Mouse (Mus musculus) midbrain, embryonic 13.5 days (tissue): ENCODE results near the gene Nsun2. TPM values are rescaled to one million over a fixed set of nuclear protein-coding genes. Genes with fewer than 3 reads are reported as not detected.

Experiments
- ATAC-seq: fragments of 200-750 bp; cut with Nextera tagmentation; 2 replicates; pipeline ENCODE4 v1.8.0; 2017; ENCODE audit warnings: mild to moderate bottlenecking, moderate TSS enrichment, moderate library complexity
- H3K27ac ChIP-seq: fragments of 300-500 bp; sonication (generic); 2 replicates; pipeline ENCODE4 v1.5.1; 2015; ENCODE audit warnings: inconsistent platforms, mild to moderate bottlenecking, moderate library complexity
- H3K27me3 ChIP-seq: fragments of 300-500 bp; sonication (generic); 2 replicates; pipeline ENCODE4 v1.6.1; 2015; ENCODE audit warnings: mild to moderate bottlenecking, inconsistent platforms
- H3K36me3 ChIP-seq: fragments of 300-500 bp; sonication (generic); 2 replicates; pipeline ENCODE4 v1.6.1; 2015; ENCODE audit warnings: mild to moderate bottlenecking, inconsistent platforms
- H3K4me1 ChIP-seq: fragments of 300-500 bp; sonication (generic); replicated peaks from 2 replicates; pipeline ENCODE4 v1.6.1; 2015; ENCODE audit warnings: inconsistent platforms
- H3K4me2 ChIP-seq: fragments of 300-500 bp; sonication (generic); replicated peaks from 2 replicates; pipeline ENCODE4 v1.6.1; 2015; ENCODE audit warnings: moderate library complexity, mild to moderate bottlenecking, inconsistent platforms
- H3K4me3 ChIP-seq: fragments of 300-500 bp; sonication (generic); replicated peaks from 2 replicates; pipeline ENCODE4 v1.5.1; 2015; ENCODE audit warnings: mild to moderate bottlenecking, inconsistent platforms
- H3K9ac ChIP-seq: fragments of 300-500 bp; sonication (generic); replicated peaks from 2 replicates; pipeline ENCODE4 v1.6.1; 2015; ENCODE audit warnings: mild to moderate bottlenecking, inconsistent platforms
- H3K9me3 ChIP-seq: fragments of 300-500 bp; sonication (generic); 2 replicates; pipeline ENCODE4 v1.6.1; 2016; ENCODE audit warnings: mild to moderate bottlenecking, inconsistent platforms
- WGBS: fragments of 180-500 bp; shearing (Covaris S2); methylation state at CpG from one replicate; pipeline ENCODE4 v1.1.7; 2015; 5-methylcytosine and 5-hydroxymethylcytosine counted together
- polyA plus RNA-seq: library from polyadenylated mRNA; unstranded; fragments of >200 nt; fragmentation: Nextera tagmentation; extraction: Ambion mirVana; gene quantifications from 2 replicates; pipeline ENCODE4 v1.2.1, GENCODE M21; 2015

The Nsun2 gene
- 74.1 and 76.7 TPM in 2 replicates for polyA plus RNA-seq

DNA sequence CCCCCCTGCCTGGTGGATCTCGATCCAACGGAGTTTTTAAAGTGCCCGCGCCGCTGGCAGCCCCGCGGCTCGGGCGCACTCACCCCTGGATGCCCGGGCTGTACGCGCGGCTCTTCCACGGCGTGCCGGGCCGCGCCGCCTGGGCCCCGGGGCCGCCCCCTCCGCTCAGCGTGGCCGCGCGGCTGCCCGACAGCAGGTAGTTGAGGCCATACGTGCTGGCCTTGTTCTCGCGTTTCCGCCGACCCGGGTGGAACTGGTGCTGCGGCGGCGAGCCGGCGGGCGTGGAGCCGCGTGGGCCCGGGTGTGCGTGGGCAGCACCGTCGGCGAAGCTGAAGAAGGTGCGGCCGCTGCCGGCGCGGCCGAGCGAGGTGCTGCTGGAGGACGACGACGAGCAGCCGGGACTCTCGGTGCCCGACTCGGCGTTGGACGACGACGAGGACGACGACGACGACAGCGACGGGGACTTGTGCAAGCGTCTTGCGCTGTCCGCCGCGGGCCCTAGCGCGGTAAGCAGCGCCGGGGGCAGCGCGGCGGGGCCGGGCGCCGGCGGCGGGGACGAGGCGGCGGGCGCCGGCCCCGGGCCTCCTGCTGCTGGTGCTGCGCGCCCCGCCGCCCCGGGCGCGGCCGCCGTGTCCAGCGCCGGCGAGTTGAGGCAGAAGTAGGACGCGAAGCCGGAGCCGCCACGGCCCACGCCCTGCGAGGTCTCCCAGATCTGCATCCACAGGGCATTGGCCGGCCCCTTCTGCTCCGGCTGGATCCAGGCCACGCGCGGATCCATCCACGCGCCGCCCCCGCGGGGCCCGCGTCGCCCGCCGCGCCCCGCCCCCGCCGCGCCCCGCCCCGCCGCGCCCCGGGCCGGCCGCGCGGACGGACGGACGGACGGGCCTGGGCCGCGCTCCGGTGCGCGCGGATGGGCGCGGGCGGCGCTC lies at the start of gene Nsun2:
Nsun2 (plus strand) TSS at position 342 of the 929 bp plus-strand sequence.
- Histone ChIP-seq H3K4me3 (peak within 1 kb of the TSS; percentile 96), H3K4me1 (peaks cover 68% of the 10 kb centered on the region), H3K9ac (peak within 1 kb of the TSS; percentile 95), H3K27ac (peak within 1 kb of the TSS; percentile 96), H3K4me2 (peak within 1 kb of the TSS; percentile 93), H3K36me3 (peaks cover 5% of the 10 kb centered on the region; the same call in 1 of the 2 replicates), H3K27me3 (no peaks in the 10 kb centered on the region), H3K9me3 (no peaks in the 10 kb centered on the region)
- peak; percentile 22 for ATAC-seq
- WGBS = under 1% methylated on average over 128 of the region's 155 CpGs

DNA sequence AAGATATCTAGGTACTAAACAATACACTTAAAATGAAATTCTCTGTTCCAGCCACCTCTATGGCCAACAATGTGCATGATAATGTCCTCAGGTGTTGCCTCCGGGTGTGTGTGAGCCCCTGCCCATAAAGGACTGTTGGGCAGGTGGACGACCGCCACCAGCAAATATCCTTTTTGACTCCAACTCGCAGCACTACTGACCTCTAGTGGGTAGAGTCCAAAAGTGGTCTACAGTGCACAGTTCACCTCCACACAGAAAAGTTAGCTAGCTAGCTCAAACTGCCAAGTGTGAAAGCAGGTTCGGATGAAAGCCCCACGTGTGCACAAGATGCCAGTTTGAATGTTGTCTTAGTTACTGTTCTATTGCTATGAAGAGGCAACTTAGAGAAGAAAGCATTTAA lies 48.2 kb upstream of the Nsun2 start:
- 18% methylated on average over 6 of the region's 6 CpGs for WGBS
- H3K4me2 ChIP-seq = no peak overlapping the region
- no peak overlapping the region for H3K4me3 ChIP-seq
- no peaks in the 10 kb centered on the region for H3K36me3 ChIP-seq
- peaks cover 74% of the 10 kb centered on the region for H3K27me3 ChIP-seq
- H3K9ac ChIP-seq = no peak overlapping the region
- peak; percentile 57; the same call in 1 of the 2 replicates for ATAC-seq
- no peak overlapping the region for H3K27ac ChIP-seq
- no peaks in the 10 kb centered on the region for H3K9me3 ChIP-seq
- H3K4me1 ChIP-seq = peaks cover 31% of the 10 kb centered on the region

DNA sequence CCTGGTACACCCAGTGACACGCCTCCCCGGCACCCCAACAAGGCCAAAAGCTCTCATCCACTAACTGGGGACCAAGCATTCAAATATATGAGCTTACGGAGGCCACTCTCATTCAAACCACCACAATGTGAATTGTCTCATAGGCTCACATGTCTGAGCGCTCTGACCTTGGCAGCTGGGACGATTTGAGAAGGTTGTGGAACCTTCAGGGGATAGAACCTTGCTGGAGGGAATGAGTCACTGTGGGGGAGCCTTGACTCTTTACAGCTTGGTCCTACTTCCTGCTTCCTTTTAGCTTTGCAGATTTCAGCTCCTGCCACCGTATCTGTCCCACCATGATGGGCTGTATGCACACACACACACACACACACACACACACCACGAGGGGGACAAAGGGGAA lies 47.7 kb upstream of the Nsun2 start:
- Histone ChIP-seq H3K4me3 (no peak overlapping the region), H3K4me2 (no peak overlapping the region), H3K9me3 (no peaks in the 10 kb centered on the region), H3K27me3 (peaks cover 70% of the 10 kb centered on the region), H3K36me3 (no peaks in the 10 kb centered on the region), H3K4me1 (peaks cover 29% of the 10 kb centered on the region), H3K27ac (no peak overlapping the region), H3K9ac (no peak overlapping the region)
- ATAC-seq = no peak
- 68% methylated on average over 7 of the region's 7 CpGs for WGBS

DNA sequence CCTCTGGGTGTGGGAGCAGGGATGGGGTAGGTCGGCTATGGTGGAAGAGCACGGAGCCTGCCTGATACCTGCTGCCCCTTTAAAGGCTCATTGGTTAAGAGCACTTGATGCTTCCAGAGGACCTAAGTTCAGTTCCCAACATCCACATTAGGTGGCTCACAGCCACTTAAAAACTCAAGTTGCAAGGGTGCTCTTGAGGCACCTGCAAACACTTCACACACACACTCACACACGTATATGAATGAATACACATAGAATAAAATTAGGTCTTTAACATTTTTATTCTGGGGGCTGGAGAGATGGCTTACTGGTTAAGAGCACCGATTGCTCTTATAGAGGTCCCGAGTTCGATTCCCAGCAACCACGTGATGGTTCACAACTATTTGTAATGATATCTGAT lies 46.4 kb upstream of the Nsun2 start:
- Histone ChIP-seq H3K9ac (no peak overlapping the region), H3K36me3 (no peaks in the 10 kb centered on the region), H3K27ac (no peak overlapping the region), H3K4me3 (no peak overlapping the region), H3K4me2 (peak overlapping the region; percentile 56), H3K9me3 (no peaks in the 10 kb centered on the region), H3K27me3 (peaks cover 61% of the 10 kb centered on the region), H3K4me1 (peaks cover 17% of the 10 kb centered on the region)
- WGBS = 80% methylated on average over 7 of the region's 7 CpGs
- no peak for ATAC-seq

DNA sequence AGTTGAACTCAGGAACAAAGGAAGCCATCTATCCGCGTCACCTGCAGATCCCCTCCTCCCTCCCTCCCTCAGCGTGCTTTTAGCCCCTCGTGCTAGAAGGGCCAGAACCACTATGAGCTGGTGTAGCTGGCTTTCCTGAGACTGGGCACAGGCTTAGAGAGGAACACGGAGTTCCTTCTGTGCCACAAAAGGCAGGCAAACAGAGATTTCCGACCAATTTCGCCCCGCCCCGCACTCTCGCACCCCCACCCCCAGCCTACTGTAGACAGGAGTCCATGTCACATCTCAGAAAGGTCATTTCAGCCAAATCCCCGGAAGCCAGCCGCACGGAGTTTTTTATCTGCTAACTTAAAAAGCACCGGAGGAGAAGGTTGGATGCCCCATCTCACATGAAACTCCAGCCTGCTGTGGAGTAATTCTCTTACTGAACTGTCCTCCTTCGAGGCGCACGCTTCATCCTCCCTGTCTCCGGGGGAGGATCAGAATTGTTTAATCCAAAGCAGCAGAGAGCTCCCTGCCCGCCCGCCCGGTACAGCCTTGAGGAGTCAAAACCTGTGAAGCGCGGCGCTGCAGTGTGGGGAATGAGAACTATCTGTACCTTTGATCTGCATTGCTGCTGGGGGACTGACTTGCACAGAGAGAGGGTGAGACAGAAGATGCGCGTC lies 45.8 kb upstream of the Nsun2 start:
- Histone ChIP-seq H3K4me3 (peak overlapping the region; percentile 31), H3K9me3 (no peaks in the 10 kb centered on the region), H3K36me3 (no peaks in the 10 kb centered on the region), H3K4me1 (peaks cover 15% of the 10 kb centered on the region), H3K9ac (peak overlapping the region; percentile 33), H3K27me3 (peaks cover 59% of the 10 kb centered on the region), H3K4me2 (peak overlapping the region; percentile 56), H3K27ac (no peak overlapping the region)
- ATAC-seq = peak; percentile 49
- 2% methylated on average over 26 of the region's 26 CpGs for WGBS

DNA sequence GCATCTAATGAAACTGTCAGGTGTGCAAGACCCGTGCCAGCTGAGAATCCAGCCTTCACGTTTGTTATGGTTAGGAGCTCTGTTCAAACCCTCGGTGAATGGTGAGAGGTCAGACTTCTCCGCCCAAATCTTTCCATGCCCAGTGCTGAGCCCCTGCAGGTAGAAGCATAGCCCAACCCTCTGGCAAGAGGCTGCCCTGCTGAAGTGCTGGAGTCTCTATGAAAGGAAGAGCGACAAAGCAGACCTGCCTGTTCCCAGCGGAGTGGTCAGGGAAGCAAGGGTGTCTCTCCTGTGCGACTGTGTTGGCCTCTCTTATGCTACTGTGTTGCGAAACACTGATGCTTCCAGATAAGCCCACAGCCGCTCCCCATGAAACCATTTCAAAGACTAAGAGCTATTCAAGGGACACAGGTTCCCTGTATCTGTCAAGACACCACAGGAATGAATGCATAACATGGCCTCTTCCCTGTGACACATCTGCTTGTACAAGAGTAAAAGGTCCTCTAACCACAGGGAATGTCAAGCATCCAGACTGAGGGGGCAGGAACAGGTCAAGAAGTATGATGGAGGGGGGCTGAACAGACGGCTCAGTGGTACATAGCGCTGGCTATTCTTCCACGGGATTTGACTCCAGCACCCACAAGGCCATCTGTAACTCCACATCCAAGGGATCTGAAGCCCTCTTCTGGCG lies 44.8 kb upstream of the Nsun2 start:
- Histone ChIP-seq H3K4me1 (peaks cover 15% of the 10 kb centered on the region), H3K4me3 (no peak overlapping the region), H3K27me3 (peaks cover 49% of the 10 kb centered on the region), H3K9ac (0 out of 2 replicates have a peak overlapping the region, but pooled peaks have one; percentile 33), H3K36me3 (no peaks in the 10 kb centered on the region), H3K4me2 (peak overlapping the region; percentile 56), H3K27ac (no peak overlapping the region), H3K9me3 (no peaks in the 10 kb centered on the region)
- ATAC-seq = no peak
- WGBS = 34% methylated on average over 13 of the region's 13 CpGs

DNA sequence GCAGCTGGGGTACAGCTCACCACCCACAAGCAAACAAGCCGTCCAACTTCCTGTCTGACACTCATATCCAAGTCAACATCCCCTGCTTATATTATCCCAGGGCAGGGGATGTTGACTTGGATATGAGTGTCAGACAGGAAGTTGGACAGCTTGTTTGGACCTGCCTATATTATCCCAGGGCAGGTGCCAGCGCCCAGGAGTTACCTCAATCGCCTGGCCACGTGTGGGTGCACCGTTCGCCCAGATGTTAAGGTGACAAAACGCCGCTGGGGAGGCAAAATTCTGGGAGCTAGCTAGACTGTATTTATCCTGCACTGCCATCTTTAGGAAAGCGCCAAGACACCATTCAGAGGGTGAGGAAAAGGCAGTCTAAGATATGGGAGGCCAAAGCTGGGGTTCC lies 43.8 kb upstream of the Nsun2 start:
- Histone ChIP-seq H3K4me1 (peaks cover 15% of the 10 kb centered on the region), H3K36me3 (no peaks in the 10 kb centered on the region), H3K27ac (no peak overlapping the region), H3K4me3 (no peak overlapping the region), H3K9me3 (no peaks in the 10 kb centered on the region), H3K4me2 (no peak overlapping the region), H3K27me3 (peaks cover 40% of the 10 kb centered on the region), H3K9ac (no peak overlapping the region)
- no peak for ATAC-seq
- 88% methylated on average over 9 of the region's 9 CpGs for WGBS

DNA sequence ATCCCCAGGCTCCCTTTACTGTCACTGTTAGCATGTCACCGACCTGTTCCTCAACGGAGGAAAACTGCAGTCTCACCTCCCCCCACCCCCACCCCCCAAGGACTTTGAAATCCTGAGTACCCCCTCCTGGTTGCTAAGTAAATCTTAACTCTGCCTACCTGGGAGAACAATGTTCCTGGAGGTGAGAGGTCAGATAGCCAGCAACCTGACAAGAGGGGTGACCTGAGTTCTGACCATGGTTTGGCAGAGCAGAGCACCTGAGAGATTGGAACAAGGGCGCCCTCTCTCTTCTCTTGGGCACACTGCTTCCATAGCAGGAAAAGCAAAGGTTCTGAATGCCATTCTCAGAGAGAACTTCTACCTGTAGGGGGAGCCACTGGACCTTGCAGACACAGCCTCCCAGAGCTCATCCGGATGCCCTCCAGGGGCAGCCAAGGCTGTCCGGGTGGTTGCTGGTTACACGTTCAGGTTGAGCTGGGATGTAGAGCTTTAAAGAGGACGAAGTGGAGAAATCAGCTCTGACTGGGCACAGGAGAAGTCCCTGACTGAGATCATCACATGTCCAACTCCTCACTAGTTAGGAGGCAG lies 40.6 kb upstream of the Nsun2 start:
- H3K4me1 ChIP-seq = peaks cover 9% of the 10 kb centered on the region
- peaks cover 19% of the 10 kb centered on the region for H3K36me3 ChIP-seq
- peaks cover 17% of the 10 kb centered on the region for H3K27me3 ChIP-seq
- no peak for ATAC-seq
- H3K4me2 ChIP-seq = no peak overlapping the region
- H3K9me3 ChIP-seq = no peaks in the 10 kb centered on the region
- H3K4me3 ChIP-seq = no peak overlapping the region
- H3K27ac ChIP-seq = no peak overlapping the region
- H3K9ac ChIP-seq = no peak overlapping the region
- WGBS = 33% methylated on average over 7 of the region's 7 CpGs

DNA sequence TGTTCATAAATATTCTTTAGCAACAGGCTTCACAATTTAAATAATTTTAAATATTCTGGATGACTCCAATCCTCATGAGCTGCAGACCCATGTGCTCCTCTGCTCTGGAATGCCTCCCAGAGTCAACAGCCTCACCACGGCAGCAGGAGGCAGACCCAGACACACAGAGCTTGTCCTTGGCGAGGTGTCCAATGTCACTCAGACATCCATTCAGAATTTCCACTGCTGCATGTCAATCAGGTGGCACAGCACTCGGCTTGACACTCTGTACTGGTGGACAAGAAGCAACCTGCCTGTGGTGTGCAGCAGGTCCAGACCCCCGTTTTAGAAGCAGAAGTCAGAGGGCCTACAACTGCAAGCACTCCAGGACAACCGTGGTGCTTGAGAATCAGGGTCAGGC lies 35.3 kb upstream of the Nsun2 start:
- H3K9ac ChIP-seq = no peak overlapping the region
- H3K36me3 ChIP-seq = peaks cover 72% of the 10 kb centered on the region
- no peak overlapping the region for H3K27ac ChIP-seq
- no peak overlapping the region for H3K4me3 ChIP-seq
- 88% methylated on average over 5 of the region's 5 CpGs for whole genome bisulfite sequencing
- no peak for ATAC-seq
- H3K9me3 ChIP-seq = no peaks in the 10 kb centered on the region
- H3K4me2 ChIP-seq = no peak overlapping the region
- no peaks in the 10 kb centered on the region for H3K27me3 ChIP-seq
- no peaks in the 10 kb centered on the region for H3K4me1 ChIP-seq

DNA sequence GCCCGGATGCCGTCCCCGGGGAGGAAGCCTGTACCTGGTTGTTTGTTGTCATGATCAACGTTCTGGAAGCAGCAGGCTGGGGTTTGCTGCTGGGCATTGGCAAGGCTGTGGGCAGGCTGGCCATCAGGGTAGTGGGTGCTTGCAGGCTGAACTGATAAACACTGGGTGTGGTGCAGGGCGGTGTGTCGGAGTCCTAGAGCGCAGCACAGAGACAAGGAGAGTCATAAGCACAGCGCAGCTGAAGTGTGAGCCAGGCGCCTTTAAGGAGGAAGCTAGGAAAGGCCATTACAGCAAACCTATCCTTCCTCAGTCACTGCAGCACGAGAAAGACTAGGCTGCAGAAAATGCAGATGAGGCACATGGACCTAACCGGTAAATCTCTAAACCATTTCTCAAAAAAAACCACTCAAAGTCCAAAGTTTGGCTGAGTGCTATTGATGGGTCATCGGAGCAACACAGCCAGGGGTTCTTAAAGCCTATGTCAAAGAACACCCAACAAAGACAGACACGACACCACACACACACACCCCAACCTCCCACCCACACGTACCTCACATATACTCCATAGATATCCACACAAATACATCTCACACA lies 31.3 kb upstream of the Nsun2 start:
- Histone ChIP-seq H3K4me3 (no peak overlapping the region), H3K9me3 (no peaks in the 10 kb centered on the region), H3K4me1 (no peaks in the 10 kb centered on the region), H3K4me2 (no peak overlapping the region), H3K27me3 (no peaks in the 10 kb centered on the region), H3K9ac (no peak overlapping the region), H3K36me3 (peaks cover 97% of the 10 kb centered on the region), H3K27ac (no peak overlapping the region)
- ATAC-seq = no peak
- WGBS = 97% methylated on average over 14 of the region's 14 CpGs

DNA sequence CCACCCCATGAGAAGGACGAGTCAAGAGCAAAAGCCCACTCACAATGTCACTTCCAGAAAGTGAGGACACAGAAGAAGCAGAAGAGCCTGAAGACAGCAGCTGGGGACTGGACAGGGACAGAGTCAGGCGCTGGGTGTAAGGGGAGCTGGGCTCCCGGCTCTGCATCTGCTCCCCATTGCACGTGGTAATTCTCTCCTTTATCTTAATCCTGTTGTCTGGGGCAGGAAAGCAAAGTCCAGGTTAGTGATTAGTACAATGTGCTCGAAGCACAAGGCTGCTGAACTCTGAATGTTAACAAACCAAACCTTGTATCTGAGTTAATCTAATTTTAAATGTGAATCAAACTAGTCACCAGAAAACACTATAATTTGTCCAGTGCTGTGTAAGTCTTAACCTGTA lies 30.7 kb upstream of the Nsun2 start:
- 88% methylated on average over 5 of the region's 5 CpGs for WGBS
- no peak overlapping the region for H3K27ac ChIP-seq
- no peaks in the 10 kb centered on the region for H3K27me3 ChIP-seq
- H3K9me3 ChIP-seq = no peaks in the 10 kb centered on the region
- no peaks in the 10 kb centered on the region for H3K4me1 ChIP-seq
- peaks cover 97% of the 10 kb centered on the region for H3K36me3 ChIP-seq
- ATAC-seq = no peak
- H3K4me3 ChIP-seq = no peak overlapping the region
- H3K4me2 ChIP-seq = no peak overlapping the region
- no peak overlapping the region for H3K9ac ChIP-seq
